Comparison of ENCODE assay signal across 8 mouse cellular contexts in genomic region chr17:34849722-34850516, GRCm38 (mm10). TPM values are rescaled to one million over a fixed set of nuclear protein-coding genes. Genes with fewer than 3 reads are reported as not detected.
DNase-seq lines count a peak whose midpoint lies in the region; ATAC-seq lines count a peak whose summit lies in the region.

Gene Skiv2l, minus strand, starts transcription at chr17:34850210.
Gene Nelfe, plus strand, starts transcription at chr17:34850391.

- H3K27ac ChIP-seq in hindbrain, embryonic 16.5 days (ENCODE audit: low read depth, low read length): peak within 1 kb of the TSS; percentile 62
- H3K27ac ChIP-seq in macrophage: peak within 1 kb of the TSS; percentile 44

- peaks cover 22% of the 10 kb centered on the region; the same call in 1 of the 2 replicates for H3K79me2 ChIP-seq in macrophage (ENCODE audit: inconsistent target)

- no peaks in the 10 kb centered on the region for H3K27me3 ChIP-seq in hindbrain, embryonic 16.5 days (replicated peaks; ENCODE audit: control insufficient read depth, insufficient read depth, low read length)

- peak within 1 kb of the TSS; percentile 85 for H3K4me3 ChIP-seq in hindbrain, embryonic 16.5 days (ENCODE audit: low read length)
- peak within 1 kb of the TSS; percentile 90 for H3K4me3 ChIP-seq in macrophage (ENCODE audit: inconsistent target)

- H3K4me1 ChIP-seq in hindbrain, embryonic 16.5 days (ENCODE audit: control insufficient read depth, insufficient read depth, low read depth, low read length): peaks cover 19% of the 10 kb centered on the region

- DNase-seq in WW6 (ENCODE audit: low read depth, low spot score): peak; percentile 91
- peak; percentile 95 to 98 for DNase-seq in cerebellum, postnatal 4 days (ENCODE audit: low spot score in 2 of 2)
- peak; percentile 98 for DNase-seq in gastrocnemius, adult 18-20 months (ENCODE audit: low spot score)
- DNase-seq in left cerebral cortex, adult 18-20 months (ENCODE audit: low spot score in 2 of 2): peak; percentile 98 to 99
- DNase-seq in right cerebral cortex, adult 18-20 months: peak; percentile 99
- peak; percentile 92 for DNase-seq in urinary bladder, postnatal 10 days (ENCODE audit: low spot score)

- H3K36me3 ChIP-seq in hindbrain, embryonic 16.5 days (ENCODE audit: control insufficient read depth, insufficient read depth, low read length): peaks cover 45% of the 10 kb centered on the region
- H3K36me3 ChIP-seq in macrophage (ENCODE audit: inconsistent target): peaks cover 60% of the 10 kb centered on the region

- H3K9me3 ChIP-seq in hindbrain, embryonic 16.5 days (ENCODE audit: control insufficient read depth, low read length): no peaks in the 10 kb centered on the region

- H3K4me2 ChIP-seq in hindbrain, embryonic 16.5 days (ENCODE audit: low read length): peak within 1 kb of the TSS; percentile 94

- ATAC-seq in hindbrain, embryonic 16.5 days: peak; percentile 98

- WGBS in hindbrain, embryonic 16.5 days: under 1% methylated on average over 52 of the region's 65 CpGs
- WGBS in macrophage (ENCODE audit: missing documents): 2% methylated on average over 55 of the region's 65 CpGs

- H3K9ac ChIP-seq in hindbrain, embryonic 16.5 days (ENCODE audit: low read depth, low read length): peak within 1 kb of the TSS; percentile 90

RNA-seq across cellular contexts. Expression of gene Skiv2l, which starts in this region (rescaled TPM):
- total RNA-seq in gastrocnemius, adult 18-20 months (2021): 10 to 100 TPM; 20.8 to 21.3 TPM
- 57.1 and 62.6 TPM in 2 replicates for polyA plus RNA-seq in hindbrain, embryonic 16.5 days (2015; fragmentation: Nextera tagmentation; extraction: Ambion mirVana)
- total RNA-seq in left cerebral cortex, adult 18-20 months (2021): 10 to 100 TPM; 62.2 to 63.9 TPM
- total RNA-seq in macrophage (2018; cell fraction: chromatin; rRNA removed): 100 to 1,000 TPM in 24 of 26 experiments, 10 to 100 TPM in 2; 67.4 to 259 (median 171) TPM
- 10 to 100 TPM; 18.2 to 42.1 (median 27.7) TPM for total RNA-seq in macrophage (2018; cell fraction: cytosol; rRNA removed)
- total RNA-seq in macrophage (2018; cell fraction: nucleus; rRNA removed): 100 to 1,000 TPM in 2 of 26 experiments, 10 to 100 TPM in 24; 34.3 to 117 (median 75.8) TPM
- 16.7 to 36.7 TPM (median 23.6 TPM) in 3 replicates for polyA plus RNA-seq in macrophage (2018)

RNA-seq across cellular contexts. Expression of gene Nelfe, which starts in this region (rescaled TPM):
- 10 to 100 TPM in 1 of 2 experiments, 1 to 10 TPM in 1; 9.0 to 12.0 TPM for total RNA-seq in gastrocnemius, adult 18-20 months (2021)
- polyA plus RNA-seq in hindbrain, embryonic 16.5 days (2015; fragmentation: Nextera tagmentation; extraction: Ambion mirVana): 78.9 and 83.3 TPM in 2 replicates
- 10 to 100 TPM; 33.8 to 39.7 TPM for total RNA-seq in left cerebral cortex, adult 18-20 months (2021)
- 100 to 1,000 TPM in 3 of 26 experiments, 10 to 100 TPM in 23; 21.3 to 131 (median 54.8) TPM for total RNA-seq in macrophage (2018; cell fraction: chromatin; rRNA removed)
- 10 to 100 TPM; 37.5 to 68.6 (median 51.6) TPM for total RNA-seq in macrophage (2018; cell fraction: cytosol; rRNA removed)
- 10 to 100 TPM; 14.6 to 53.0 (median 31.3) TPM for total RNA-seq in macrophage (2018; cell fraction: nucleus; rRNA removed)
- polyA plus RNA-seq in macrophage (2018): 46.9 to 59.7 TPM (median 52.1 TPM) in 3 replicates

Comparison
In these comparisons a context has a peak if more than half of its experiments do, and no peak if none do; other contexts are left out.
1. Peak in every context shown above with its lines: DNase-seq, ATAC-seq, H3K4me3 ChIP-seq and H3K27ac ChIP-seq.